Mouse (Mus musculus) brain, adult 2 months (tissue): ENCODE data around the gene Cdh22.

Experiments used
- DNase-seq: peaks from one replicate; pipeline ENCODE4 v3.0.0; 2011; ENCODE audit warnings: low read depth, low spot score

The Cdh22 gene

DNA sequence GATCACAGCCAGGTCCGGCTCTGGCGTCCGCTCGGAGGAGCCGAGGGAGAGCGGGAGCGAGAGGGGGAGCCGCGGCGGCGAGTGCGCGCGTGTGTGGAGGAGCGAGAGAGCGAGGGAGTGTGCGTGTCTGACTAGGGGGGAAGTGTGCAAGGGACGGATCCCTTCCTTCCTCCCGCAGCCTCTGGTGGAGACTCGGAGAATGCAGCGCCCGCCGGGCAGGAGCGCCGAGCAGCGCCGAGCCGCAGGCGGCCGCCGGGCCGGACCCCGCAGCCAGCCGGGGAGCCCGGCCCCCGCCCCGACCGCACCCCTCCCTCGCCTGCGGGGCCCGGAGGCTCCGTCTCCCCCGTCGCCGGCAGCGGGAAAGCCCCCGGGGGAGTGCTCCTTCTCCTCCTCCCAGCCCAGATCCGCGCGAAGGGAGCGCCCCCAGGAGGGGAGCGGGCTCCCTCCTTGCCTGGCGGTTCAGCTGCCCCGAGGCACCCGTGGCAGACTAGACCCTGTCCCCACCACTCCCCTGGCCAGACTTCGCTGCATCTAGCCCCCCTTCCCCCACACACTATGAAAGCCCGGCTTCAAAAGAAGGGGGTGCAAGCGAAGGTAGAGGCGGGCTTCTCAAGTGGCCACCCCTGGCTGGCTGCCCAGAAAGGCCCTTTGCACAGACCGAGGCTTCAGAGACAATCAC lies at the start of gene Cdh22:
TSS of gene Cdh22 (minus strand) at position 241 of the 679 bp plus-strand sequence.
- DNase-seq = peak; percentile 90

DNA sequence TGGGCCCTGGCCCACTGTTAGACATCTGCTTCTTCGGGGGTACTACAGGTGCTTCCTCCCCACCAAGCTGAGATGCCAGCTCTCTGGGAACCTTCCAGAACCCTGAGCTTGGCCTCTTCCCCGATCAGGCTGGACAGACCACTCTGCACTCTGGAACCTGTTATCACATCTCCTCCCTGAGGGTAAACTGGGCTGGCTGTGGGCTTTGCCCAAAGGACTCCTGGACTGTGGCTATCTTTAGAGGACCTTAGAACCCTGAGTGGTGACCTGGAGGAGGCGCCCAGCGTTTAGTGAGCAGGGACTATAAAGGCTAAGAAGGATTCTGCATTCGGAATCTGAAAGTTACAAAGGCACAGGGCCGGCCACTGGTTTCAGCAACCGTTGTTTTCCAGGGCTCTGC lies 49.7 kb upstream of the Cdh22 start:
- no peak for DNase-seq

DNA sequence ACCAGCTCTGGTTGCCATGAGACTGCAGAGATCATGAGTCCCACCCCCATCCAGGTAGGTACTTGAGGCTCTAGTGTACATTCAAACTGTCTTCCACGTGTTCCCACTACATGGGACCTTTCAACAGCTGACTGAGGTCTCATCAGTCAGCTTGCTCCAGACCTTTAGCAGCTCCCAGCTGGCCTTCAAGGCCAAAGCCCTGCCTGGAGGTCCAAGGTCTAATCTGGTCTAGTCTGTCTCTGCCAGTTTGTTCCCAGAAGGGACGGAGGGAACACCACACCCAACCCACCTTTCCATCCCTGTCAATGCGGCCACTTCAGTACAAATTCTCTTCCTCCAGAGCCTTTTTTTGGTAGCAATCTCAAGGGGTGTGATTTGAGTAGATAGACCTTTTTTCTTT lies 49.0 kb upstream of the Cdh22 start:
- DNase-seq = no peak

DNA sequence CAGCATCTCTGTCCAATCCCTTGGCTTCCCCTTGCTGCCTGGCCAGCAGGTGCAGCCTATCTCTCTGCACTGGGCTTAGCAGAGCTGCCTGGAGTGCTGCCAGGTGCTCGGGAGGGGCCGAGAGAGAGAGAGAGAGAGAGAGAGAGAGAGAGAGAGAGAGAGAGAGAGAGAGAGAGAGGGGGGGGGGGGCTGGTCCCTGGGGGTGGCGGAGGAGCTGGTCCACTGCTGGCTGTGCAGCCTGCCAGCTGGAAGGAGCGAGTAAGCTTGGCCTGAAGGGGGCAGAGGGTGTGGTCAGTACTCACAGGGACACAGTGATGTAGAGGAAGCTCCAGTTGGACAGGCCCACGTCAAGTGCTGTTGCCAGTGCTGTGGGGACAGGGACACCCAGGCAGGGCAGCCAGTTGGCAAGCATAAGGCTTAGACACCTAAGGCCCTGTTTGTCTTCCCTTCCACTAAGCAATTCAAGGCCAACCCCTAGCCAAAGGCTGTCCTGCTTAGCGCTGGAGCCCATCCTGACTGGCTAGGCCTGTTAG lies 47.2 kb upstream of the Cdh22 start:
- DNase-seq = peak; percentile 84

DNA sequence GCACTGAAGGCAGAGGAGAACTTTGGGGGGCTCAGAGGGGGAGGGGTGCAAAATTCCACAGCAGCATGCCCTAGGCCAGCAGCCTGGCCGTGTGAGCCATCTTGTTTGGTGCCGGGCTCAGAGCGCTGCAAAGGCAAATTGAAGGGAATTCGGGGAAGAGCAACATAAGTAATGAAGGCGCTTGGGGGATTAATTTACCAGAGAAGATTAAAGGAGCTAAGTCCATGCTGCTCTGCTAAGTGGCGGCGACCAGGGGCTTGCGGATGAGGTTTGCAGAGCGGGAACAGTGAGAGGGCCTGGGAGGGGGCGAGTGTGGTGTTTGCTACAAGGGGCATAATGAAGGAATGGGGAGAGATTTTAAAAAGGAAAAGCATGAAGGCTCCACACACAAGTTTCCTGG lies 44.7 kb upstream of the Cdh22 start:
- DNase-seq = no peak

DNA sequence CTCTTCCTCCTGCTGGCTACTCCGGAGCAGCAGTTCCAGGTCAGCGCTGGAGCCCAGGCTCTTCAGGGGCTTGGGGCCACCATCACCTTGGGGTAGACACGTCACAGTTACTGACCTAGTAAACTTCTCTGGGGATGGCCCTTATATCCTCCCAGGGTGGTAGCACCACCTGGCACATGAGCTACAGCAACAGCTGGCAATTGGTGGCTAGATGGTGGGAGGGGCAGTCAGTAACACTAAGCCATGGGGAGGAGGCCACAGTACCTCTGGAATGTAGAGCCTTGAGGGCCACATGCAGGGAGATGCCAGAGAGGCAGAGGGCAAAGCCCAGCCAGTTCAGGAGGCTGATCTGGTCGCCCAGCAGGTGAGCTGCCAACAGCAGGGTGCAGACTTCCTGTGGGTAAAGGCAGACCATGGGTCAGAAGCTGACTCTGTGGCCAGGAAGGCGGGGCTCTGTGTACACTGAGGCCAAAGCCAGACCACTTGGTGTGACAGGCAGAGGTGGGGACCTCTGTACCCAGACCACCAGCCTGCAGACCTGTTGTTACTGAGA lies 42.6 kb upstream of the Cdh22 start:
- DNase-seq = no peak

DNA sequence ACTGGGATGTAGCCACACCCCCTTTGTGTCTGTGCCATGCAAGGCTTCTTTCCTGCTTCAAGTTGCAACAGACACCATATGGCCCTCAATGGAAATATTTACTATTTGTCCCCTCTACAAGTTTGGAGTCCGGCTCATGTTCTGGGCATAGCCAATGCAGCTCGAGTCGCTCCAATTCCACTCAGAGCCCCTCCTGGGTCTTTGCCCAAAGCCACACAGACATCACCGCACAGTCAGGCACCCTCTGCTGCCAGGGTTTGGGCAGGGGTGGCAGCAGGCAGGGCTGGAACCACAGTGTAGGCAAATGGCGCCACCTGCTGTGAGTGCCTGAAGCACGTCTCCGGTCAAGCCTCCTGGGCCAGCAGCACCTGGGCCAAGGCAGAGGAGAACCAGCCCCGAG lies 41.2 kb upstream of the Cdh22 start:
- DNase-seq = peak; percentile 94

DNA sequence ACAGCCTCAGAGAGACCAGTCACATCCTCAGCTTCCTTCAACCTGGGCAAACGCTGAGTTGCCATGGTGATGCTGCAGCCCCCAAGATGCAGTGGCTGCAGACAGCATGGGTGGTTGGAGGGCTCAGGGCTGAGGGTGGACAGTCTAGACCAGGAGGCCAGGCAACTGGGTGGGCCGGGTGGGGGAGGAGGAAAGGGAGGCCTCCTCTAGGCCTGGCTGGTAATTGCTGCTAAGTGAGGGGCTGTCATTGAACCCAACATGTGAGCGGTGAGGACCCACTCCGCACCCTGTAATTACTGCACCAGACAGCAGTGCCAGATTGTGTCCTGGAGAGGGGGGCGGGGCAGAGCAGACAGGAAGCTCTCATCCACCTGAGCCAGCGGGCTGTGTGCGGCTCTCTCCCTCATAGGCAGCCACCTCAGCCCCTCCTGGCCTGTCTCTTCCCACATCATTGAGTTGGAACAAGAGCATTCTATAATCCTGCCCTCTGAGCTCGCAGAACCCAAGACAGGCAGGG lies 40.5 kb upstream of the Cdh22 start:
- DNase-seq = peak; percentile 42

DNA sequence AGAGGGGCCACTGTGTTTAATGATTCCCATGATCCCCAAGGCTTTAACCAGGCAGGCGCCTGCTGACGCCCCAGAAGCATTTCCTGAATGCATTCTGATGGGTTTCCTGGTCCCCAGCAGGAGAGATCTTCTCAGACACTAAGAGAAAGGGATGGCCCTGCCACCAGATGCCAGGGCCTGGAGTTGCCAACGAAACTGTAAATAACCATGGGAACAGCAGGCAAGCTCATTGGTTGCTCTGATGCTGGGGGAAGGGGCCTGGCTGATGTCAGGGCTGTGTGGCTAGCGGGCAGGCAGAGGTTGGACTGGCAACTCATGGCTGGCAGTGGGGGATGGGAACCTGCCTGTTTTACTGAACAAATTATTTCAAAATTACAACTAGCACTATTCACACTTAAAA lies 38.9 kb upstream of the Cdh22 start:
- DNase-seq = no peak

DNA sequence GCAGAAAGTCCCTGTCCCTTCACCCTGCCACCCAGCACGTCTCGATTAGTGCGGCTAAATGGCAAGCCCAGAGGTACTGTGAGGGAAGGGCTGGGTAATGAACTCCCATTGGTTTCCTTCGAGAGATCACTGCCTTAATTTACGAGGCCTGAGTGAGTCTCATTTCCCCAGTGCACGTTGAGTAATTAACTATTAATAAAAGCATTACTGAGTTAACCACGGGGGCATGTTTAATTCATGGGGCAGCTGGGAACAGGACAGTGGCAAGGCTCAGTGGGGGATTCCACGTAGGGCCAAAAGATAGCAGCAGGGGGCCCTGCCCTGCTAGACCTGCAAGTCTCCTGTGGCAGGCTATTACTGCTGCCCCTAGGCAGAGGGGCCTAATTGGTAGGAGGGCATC lies 36.7 kb upstream of the Cdh22 start:
- DNase-seq = no peak

DNA sequence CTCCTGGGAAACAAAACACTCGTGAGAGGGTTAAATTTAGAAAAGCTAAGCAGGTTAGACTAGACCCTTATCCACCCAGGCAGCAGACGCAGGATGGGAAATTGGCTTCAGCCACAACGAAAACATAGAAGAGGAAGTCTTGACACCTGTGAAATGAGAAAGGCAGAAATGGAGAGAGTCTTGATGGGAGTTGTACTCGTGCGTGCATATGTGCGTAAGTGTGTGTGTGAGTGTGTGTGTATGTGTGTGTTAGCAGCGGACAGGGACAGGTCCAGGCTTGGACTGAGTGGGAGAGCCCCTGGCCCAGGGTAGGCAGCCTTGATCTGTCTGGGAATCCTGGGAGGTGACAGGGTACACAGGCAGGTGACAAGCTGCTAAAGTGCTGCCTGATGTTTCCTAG lies 36.2 kb upstream of the Cdh22 start:
- no peak for DNase-seq

DNA sequence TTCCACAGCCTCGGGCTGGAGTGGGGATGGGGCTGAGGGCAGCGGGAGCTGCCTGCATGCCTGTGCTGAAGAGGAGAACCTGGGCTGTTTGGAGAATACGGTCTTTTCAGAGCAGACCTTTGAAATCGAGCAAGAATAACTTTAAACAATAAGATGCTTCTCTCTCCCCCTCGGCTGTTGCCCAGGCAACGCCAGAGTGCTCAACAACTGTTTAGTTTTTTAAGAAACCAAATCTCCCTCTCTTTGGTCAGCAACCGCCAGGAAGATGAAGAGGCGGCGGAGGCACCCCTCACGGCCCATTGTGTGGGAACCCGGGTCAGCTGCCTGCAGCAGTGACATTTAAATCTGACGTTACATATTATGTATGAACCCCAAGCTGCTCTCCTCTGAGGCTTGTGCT lies 32.1 kb upstream of the Cdh22 start:
- peak; percentile 63 for DNase-seq

DNA sequence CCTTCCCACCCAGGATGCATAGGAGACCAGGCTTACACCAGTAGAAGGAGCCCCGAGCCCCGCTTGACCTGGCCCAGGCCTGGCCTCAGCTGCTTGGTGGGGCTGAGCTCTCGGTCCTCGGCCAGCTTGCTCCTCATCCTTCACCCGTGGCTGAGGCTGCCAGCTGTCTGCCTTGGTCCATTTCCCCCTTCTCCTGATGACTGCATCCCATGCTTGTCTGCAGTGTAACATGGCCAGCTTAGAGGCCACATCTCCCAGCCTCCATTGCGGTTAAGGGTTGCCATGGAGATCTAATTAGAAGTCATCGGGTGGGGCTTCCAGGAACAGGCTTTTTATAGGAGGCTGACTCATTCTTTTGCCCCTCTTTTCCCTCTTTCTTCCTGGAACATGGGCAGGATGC lies 29.2 kb upstream of the Cdh22 start:
- peak; percentile 80 for DNase-seq

DNA sequence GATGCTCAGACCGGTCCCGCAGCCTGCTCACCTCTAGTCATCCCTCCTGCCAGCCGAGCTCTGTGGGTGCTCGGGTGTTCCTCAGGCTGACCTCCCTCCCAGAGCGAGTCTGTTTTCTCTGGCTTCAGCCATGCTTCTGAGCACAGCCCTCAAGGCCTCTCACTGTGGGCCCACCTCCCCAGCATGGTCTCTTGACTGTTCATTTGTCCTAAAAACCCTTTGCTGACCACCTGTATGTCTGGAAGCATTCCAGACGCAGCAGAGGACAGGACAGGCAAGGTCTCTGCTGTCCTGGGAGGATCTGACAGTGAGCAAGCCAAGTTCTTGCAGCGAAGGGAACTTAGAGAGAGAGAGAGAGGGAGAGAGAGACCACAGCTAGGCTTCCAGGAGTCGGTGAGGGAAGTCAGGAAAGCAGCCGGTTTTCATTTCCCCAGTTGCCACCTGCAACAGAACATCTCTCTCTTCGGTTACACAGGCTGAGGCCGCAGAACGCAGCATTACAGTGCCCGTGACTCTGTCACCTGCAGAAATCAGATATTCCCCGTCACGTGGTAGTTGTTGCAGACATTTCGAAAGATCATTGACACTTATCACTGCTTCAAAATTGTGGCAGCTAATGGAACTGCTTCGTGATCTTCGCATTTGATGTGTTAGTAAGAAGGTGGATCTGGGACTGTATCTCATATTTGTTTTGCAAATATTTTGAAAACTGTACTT lies 27.8 kb upstream of the Cdh22 start:
- DNase-seq = no peak

DNA sequence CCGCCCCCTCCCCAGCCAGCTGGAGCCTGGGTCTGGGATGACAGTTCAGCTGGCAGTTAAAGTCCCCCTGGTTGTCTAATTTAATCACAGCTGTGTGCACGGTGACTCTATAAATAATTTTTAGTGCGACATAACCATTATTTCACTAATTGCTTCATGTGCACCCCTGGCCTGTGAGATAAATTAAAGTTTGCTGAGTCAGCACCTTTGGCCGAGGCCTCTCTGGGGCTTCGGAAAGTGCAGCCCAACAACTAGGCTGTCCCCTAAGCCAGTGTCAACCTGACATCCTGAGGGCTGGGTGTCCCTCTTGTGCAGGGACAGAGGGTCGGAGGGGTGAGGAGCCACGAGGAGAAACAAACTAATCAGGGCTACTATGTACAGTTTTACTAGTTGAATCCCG lies 25.2 kb upstream of the Cdh22 start:
- DNase-seq = no peak

DNA sequence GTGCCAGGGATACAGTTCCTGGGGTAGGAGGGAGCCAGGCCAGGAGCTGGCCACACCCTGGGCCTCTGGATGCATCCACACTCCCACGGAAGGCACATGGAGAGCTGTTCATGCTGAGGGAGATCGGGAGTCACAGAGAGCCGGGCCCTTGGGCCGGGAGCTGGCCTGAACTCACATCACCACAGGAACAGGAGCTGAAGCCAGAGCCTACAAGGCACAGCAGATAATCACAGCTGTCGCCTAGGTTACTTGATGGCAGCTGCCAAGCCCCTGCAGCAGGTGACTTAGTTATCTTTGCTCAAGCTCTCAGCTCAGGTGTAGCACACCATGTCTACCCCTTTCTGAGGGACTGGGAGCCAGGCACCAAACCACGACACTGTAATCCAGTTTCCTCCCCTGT lies 23.7 kb upstream of the Cdh22 start:
- no peak for DNase-seq

DNA sequence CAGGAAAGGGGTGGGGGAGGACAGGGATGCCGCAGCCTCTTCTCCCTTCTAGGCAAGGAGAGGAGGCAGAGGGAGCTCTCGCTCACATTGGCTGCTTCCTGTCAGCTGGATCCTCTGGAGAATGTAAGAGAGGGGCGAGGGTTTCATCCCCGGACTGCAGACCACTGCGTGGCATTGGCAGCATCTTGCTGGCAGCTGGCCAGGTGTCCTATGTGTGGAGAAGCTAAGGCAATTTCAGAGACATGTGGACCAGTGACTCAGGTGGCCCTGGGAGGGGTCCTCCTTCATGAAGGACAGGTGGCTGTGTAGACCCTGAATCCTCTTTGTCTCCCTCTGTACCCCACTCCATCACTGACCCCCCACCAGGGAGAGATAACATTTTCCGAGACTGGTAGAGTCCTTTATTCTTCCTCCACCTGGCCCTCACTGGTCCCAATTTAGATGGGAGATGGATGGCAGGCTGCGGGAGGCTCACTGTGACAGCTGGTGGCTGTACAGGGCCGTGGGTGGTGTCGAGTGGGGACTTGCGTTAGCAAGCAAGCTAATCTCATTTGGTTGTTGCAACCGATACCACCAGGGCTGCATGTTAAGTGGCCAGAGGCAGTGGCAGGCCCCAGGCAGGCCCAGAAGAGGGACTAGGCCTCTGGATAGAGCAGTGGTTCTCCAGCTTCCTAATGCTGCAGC lies 22.6 kb upstream of the Cdh22 start:
- peak; percentile 78 for DNase-seq

DNA sequence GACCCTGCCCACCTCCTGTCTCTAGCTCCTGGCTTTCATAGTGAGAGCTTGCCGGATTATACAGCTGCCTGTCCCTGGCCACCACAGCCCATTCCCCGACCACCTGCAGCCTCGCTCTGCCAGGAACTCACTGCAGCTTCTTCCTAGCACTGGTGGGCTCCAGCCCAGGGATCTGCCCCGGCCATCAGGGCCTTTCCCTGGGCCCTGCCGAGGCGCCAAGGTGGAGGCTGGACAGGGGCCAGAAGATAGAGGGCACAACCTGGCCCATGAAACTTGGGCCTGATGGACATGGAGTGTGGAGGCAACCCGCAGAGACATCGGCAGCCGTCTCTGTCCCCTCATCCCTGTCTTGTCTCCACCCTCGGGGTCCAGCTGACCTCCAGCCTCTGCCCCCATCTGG lies 21.6 kb upstream of the Cdh22 start:
- DNase-seq = peak; percentile 34

DNA sequence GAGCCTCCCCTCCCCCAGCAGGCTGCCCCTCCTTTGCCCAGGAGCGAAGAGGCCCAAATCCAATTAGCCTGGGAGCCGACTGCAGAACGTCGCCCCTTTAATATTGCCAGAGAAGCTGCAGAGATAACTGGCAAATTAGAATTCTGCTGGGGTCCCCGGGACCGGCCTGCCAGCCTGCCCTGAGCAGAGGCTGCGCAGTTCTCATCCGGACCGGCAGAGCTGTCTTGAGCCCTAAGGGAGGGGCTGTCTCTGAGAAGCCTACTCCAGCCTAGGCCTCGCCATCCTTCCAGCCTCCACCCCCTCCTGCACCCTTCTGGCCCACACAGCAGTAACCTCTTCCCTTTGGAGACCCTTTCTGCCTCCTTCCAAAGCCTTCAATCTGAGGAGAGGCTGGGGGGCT lies 19.2 kb upstream of the Cdh22 start:
- DNase-seq = no peak

DNA sequence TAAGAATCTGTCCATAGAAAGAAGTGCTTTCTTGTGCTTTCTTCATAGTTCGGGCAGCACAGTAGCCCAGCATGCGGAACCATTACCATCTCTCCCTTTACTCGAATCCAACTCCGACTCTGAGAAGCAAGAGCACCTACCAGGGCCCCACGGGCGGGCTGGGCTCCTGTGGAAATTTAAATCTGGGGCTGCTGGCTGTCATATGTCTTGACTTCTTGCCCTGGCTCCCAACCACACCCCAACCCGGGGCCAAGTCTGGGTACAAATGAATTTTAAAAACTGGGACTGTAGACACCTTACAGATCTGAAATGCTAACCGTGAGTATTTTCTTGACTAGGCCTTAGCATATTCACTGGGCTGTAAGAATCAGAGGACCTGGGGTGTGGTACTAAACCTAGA lies 18.6 kb upstream of the Cdh22 start:
- DNase-seq = no peak

DNA sequence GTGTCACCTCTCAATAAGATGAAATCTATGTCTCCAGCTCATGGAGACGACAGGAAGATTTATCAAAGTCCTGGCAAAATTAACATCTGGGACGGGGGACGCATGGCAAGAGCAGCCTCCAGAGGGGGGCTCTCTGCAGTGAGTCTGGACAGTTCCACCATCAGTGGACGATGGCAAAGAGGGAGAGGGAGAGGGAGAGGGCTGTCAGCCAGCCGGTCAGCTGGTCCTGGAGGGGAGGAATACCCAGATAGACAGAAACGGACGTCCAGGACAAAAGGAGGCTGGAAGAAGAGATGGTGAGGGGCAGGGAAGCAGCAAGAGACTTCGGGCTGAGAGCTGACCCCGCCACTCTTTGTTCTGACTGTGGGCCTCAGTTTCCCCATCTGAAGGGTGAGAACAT lies 18.1 kb upstream of the Cdh22 start:
- DNase-seq = no peak

DNA sequence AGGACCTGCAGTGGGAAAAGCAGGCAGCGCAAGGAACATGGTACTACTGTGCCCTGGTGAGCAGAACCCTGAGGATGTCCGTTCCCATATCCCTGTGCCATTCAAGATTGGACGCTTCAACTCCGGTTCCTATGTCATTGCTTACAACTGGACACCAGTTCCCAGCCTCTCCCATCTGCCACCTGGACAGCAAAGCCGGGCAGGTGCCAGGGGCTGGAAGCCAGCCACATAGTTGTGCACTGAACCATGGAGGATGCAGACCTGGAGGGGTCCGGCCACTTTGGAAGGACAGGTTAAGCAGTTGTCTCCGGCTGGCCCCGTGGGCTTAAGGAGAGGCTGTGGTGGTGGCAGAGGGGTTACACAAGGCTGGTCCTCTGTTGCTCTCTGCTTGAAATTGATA lies 17.7 kb upstream of the Cdh22 start:
- peak; percentile 78 for DNase-seq
